Mouse (Mus musculus): Measurements from ENCODE around the gene Gm10720.
"Not testable (repeated sequence)": the region's sequence is repeated elsewhere in the genome, so short reads cannot be mapped to it uniquely, and the experiment has no call there.

Gm10720 gene

DNA sequence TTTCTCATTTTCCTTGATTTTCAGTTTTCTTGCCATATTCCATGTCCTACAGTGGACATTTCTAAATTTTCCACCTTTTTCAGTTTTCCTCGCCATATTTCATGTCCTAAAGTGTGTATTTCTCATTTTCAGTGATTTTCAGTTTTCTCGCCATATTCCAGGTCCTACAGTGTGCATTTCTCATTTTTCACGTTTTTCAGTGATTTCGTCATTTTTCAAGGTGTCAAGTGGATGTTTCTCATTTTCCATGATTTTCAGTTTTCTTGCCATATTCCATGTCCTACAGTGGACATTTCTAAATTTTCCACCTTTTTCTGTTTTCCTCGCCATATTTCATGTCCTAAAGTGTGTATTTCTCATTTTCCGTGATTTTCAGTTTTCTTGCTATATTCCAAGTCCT, 10.2 kb downstream of the Gm10720 start:
- DNase-seq (ENCODE audit: low read depth) = not testable (repeated sequence)

DNA sequence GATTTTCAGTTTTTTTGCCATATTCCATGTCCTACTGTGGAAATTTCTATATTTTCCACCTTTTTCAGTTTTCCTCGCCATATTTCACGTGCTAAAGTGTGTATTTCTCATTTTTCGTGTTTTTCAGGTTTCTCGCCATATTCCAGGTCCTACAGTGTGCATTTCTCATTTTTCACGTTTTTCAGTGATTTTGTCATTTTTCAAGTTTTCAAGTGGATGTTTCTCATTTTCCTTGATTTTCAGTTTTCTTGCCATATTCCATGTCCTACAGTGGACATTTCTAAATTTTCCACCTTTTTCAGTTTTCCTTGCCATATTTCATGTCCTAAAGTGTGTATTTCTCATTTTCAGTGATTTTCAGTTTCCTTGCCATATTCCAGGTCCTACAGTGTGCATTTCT, 10.7 kb downstream of the Gm10720 start:
- DNase-seq (ENCODE audit: low read depth) = not testable (repeated sequence)

DNA sequence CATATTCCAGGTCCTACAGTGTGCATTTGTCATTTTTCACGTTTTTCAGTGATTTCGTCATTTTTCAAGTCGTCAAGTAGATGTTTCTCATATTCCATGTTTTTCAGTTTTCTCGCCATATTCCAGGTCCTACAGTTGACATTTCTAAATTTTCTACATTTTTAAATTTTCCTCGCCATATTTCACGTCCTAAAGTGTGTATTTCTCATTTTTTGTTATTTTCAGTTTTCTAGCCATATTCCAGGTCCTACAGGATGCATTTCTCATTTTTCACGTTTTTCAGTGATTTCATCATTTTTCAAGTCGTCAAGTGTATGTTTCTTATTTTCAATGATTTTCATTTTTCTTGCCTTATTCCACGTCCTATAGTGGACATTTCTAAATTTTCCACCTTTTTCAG, 11.3 kb downstream of the Gm10720 start:
- not testable (repeated sequence) for DNase-seq (ENCODE audit: low read depth)

DNA sequence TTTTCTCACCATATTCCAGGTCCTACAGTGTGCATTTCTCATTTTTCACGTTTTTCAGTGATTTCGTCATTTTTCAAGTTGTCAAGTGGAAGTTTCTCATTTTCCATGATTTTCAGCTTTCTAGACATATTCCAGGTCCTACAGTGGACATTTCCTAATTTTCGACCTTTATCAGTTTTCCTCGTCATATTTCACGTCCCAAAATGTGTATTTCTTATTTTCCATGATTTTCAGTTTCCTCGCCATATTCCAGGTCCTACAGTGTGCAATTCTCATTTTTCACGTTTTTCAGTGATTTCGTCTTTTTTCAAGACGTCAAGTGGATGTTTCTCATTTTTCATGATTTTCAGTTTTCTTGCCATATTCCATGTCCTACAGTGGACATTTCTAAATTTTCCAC, 11.7 kb downstream of the Gm10720 start:
- peak; percentile 69 for DNase-seq (ENCODE audit: low read depth)

- DNase-seq (ENCODE audit: low read depth) = not testable (repeated sequence)
Observed at GRCm38 (mm10) chr9:3029276-3030000, 14.0 kb downstream of the Gm10720 start.

- peak; percentile 91 for DNase-seq (ENCODE audit: low read depth)
Observed at GRCm38 (mm10) chr9:3030677-3031318, 15.3 kb downstream of the Gm10720 start.

- DNase-seq (ENCODE audit: low read depth) = not testable (repeated sequence)
Observed at GRCm38 (mm10) chr9:3034299-3034698, 18.8 kb downstream of the Gm10720 start, which contains the start of gene Gm17535. Gm17535 (plus strand) TSS chr9:3034599.

- DNase-seq (ENCODE audit: low read depth) = not testable (repeated sequence)
Observed at GRCm38 (mm10) chr9:3036577-3036976, 21.1 kb downstream of the Gm10720 start, which contains the start of gene Gm10715. Gm10715 (plus strand) TSS chr9:3036877.

DNA sequence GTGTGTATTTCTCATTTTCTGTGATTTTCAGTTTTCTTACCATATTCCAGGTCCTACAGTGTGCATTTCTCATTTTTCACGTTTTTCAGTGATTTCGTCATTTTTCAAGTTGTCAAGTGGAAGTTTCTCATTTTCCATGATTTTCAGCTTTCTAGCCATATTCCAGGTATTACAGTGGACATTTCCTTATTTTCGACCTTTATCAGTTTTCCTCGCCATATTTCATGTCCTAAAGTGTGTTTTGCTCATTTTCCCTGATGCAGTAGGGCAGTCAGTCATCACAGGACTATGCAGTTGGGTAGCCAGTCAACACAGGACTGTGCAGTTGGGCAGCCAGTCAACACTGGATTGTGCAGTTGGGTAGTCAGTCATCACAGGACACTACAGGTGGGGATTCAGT, 22.7 kb downstream of the Gm10720 start:
- DNase-seq (ENCODE audit: low read depth) = peak; percentile 21
